Mouse (Mus musculus): ENCODE data around the gene Pnpla1.

- no peak for TF ChIP-seq CTCF (IDR thresholded peaks at IDR 0.05)
- TF ChIP-seq EP300 (IDR thresholded peaks at IDR 0.05): no peak
These were observed 32.7 kb upstream of the Pnpla1 start for GRCm38 (mm10) chr17:28825359-28826041.

Measured in lung, postnatal 0 days (tissue).